Mouse (Mus musculus) megakaryocyte, embryonic 14.5 days (primary cell): ENCODE measurements around the gene Gm3099.
"Not testable (repeated sequence)": the region's sequence is repeated elsewhere in the genome, so short reads cannot be mapped to it uniquely, and the experiment has no call there.

Experiments used
- FLI1 ChIP-seq: IDR thresholded peaks from 2 replicates; pipeline ENCODE4 v1.6.1; 2012; ENCODE audit warnings: low read length, inconsistent platforms, mixed read lengths
- GATA1 ChIP-seq: IDR thresholded peaks from 3 replicates; pipeline ENCODE4 v1.6.1; 2012; ENCODE audit warnings: mixed read lengths, low read length, inconsistent platforms, borderline replicate concordance

DNA sequence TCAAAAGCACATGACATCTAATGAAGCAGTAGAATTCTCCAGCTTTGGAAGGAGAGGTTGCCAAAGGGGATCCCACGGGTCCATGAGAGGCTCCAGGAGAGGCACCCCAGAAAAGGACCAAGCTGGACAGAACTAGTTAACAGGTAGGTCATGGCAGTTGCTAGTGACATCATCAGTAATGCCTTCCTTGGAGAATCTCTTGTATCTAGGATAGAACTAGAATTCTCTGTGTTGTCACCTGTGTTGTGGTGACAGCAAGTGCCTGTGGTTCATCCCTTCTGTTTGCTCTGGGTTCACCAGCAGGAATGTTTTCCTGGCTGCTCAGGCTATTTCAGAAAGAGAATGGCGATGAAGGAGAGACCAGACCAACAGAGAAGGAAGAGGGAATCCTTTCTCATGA is 34.9 kb upstream of the Gm3099 start, which contains the start of gene Gm3095:
- not testable (repeated sequence) for TF ChIP-seq GATA1, FLI1
